Mouse (Mus musculus) liver, adult 10 weeks (tissue): ENCODE data around the gene Olfr1173. TPM values are rescaled to one million over a fixed set of nuclear protein-coding genes. Genes with fewer than 3 reads are reported as not detected.

Experiments
- polyA plus RNA-seq: library from polyadenylated mRNA; stranded (reverse); fragments of 350-450 nt; fragmentation: Illumina TruSeq; extraction: RNeasy Lipid Tissue Mini Kit (QIAGEN cat#74804); gene quantifications from one replicate; pipeline ENCODE4 v1.2.3, GENCODE M21; 2014; ENCODE audit warnings: low read depth, low replicate concordance

The Olfr1173 gene
- not detected for polyA plus RNA-seq

GRCm38 (mm10) chr2:88279775-88280174 lies at the start of gene Olfr1173:
Gene Olfr1173, minus strand, starts transcription at chr2:88279875.

DNA sequence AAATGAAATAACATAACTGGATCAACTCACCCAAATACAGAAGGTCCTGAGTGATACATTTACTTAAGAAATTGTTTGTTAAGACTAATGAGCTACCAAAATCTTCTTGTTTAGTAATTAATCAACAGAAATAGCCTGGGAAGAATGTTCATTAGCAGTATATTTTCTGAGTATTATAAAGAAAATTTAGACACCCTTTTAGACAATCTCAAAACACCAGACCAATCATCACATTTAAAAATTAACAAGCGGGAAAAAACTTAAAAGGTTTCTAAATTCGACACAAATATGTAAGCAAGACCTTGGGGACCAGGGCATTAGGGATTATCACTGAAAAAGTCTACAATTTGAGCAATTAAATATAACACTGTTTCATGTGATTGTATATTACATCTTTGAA lies 47.4 kb upstream of the Olfr1173 start, which contains the start of gene Olfr1175-ps:
Olfr1175-ps (minus strand) TSS at position 101 of the 400 bp plus-strand sequence.

DNA sequence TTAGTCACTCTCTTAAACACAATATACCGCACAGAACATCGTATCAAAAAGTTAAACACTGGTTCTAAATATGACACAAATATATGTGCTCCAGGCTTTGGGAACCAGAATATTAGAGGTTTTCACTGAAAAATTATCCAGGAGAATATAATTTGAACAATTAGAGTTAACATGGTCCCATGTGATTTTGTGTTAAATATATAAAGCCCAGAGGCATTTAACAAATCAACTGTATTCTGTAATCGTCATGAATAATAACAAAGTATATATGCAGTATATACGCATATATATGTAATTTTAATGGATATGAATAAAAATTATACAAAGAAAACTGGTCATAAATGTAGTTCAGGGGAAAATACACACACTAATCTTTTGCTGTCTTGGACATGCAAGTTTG lies 35.4 kb upstream of the Olfr1173 start, which contains the start of gene Olfr1174-ps:
Olfr1174-ps (minus strand) TSS at position 101 of the 400 bp plus-strand sequence.

GRCm38 (mm10) chr2:88228234-88228633 lies 51.4 kb downstream of the Olfr1173 start, which contains the start of gene Olfr1170:
Gene Olfr1170, minus strand, starts transcription at chr2:88228334.

Other genes starting within 250 kb of the Olfr1173 start
- not detected for gene Olfr73, start 242.2 kb downstream of the Olfr1173 start, polyA plus RNA-seq
- not detected for gene Olfr1162, start 228.7 kb downstream of the Olfr1173 start, polyA plus RNA-seq
- gene Olfr1163, start 208.0 kb downstream of the Olfr1173 start, polyA plus RNA-seq = not detected
- gene Olfr1164, start 185.9 kb downstream of the Olfr1173 start, polyA plus RNA-seq = not detected
- gene Olfr1166, start 151.6 kb downstream of the Olfr1173 start, polyA plus RNA-seq = not detected
- gene Olfr1167, start 124.7 kb downstream of the Olfr1173 start, polyA plus RNA-seq = not detected
- not detected for gene Olfr1168, start 98.0 kb downstream of the Olfr1173 start, polyA plus RNA-seq
- gene Olfr1170, start 51.5 kb downstream of the Olfr1173 start, polyA plus RNA-seq = not detected
- gene Olfr1174-ps, start 35.3 kb upstream of the Olfr1173 start, polyA plus RNA-seq = not detected
- not detected for gene Olfr1175-ps, start 47.3 kb upstream of the Olfr1173 start, polyA plus RNA-seq
- not detected for gene Olfr1176, start 56.8 kb upstream of the Olfr1173 start, polyA plus RNA-seq
- gene Olfr1177-ps, start 66.6 kb upstream of the Olfr1173 start, polyA plus RNA-seq = not detected
- gene Olfr1178, start 107.2 kb upstream of the Olfr1173 start, polyA plus RNA-seq = not detected
- not detected for gene Olfr1179, start 126.6 kb upstream of the Olfr1173 start, polyA plus RNA-seq
- gene Olfr1180, start 139.3 kb upstream of the Olfr1173 start, polyA plus RNA-seq = not detected
- not detected for gene Olfr1181, start 146.3 kb upstream of the Olfr1173 start, polyA plus RNA-seq
- gene Gm13757, start 169.3 kb upstream of the Olfr1173 start, polyA plus RNA-seq = not detected
- not detected for gene Olfr1183, start 175.0 kb upstream of the Olfr1173 start, polyA plus RNA-seq
- not detected for gene Olfr1184, start 203.7 kb upstream of the Olfr1173 start, polyA plus RNA-seq
- gene Olfr1185-ps1, start 213.4 kb upstream of the Olfr1173 start, polyA plus RNA-seq = not detected
- gene Olfr1186, start 238.7 kb upstream of the Olfr1173 start, polyA plus RNA-seq = not detected